Mouse (Mus musculus) lung, postnatal 0 days (tissue): ENCODE measurements around the gene Macf1. TPM values are rescaled to one million over a fixed set of nuclear protein-coding genes. Genes with fewer than 3 reads are reported as not detected.

Source experiments
- ATAC-seq: fragments of 200-750 bp; cut with Nextera tagmentation; 2 replicates; pipeline ENCODE4 v1.8.0; 2017; ENCODE audit warnings: moderate library complexity
- DNase-seq: peaks from one replicate; pipeline ENCODE4 v3.0.0-alpha.2; 2016; ENCODE audit warnings: low spot score
- H3K27ac ChIP-seq: fragments of 300-500 bp; sonication (generic); 2 replicates; pipeline ENCODE4 v1.5.1; 2014; ENCODE audit warnings: antibody characterized with exemption, mild to moderate bottlenecking, low read length, mixed read lengths
- H3K27me3 ChIP-seq: fragments of 300-500 bp; sonication (generic); replicated peaks from 2 replicates; pipeline ENCODE4 v1.6.1; 2014; ENCODE audit warnings: low read length, mixed read lengths; ENCODE audit not compliant: insufficient read depth
- H3K36me3 ChIP-seq: fragments of 300-500 bp; sonication (generic); 2 replicates; pipeline ENCODE4 v1.6.1; 2014; ENCODE audit warnings: low read length, mixed read lengths; ENCODE audit not compliant: insufficient read depth
- H3K4me1 ChIP-seq: fragments of 300-500 bp; sonication (generic); 2 replicates; pipeline ENCODE4 v1.6.1; 2014; ENCODE audit warnings: antibody characterized with exemption, low read depth, low read length, mixed read lengths; ENCODE audit not compliant: insufficient read depth
- H3K4me2 ChIP-seq: fragments of 300-500 bp; sonication (generic); replicated peaks from 2 replicates; pipeline ENCODE4 v1.6.1; 2014; ENCODE audit warnings: low read depth, mild to moderate bottlenecking, low read length, moderate library complexity, mixed read lengths
- H3K4me3 ChIP-seq: fragments of 300-500 bp; sonication (generic); 2 replicates; pipeline ENCODE4 v1.5.1; 2014; ENCODE audit warnings: low read depth, low read length
- H3K9ac ChIP-seq: fragments of 300-500 bp; sonication (generic); replicated peaks from 2 replicates; pipeline ENCODE4 v1.6.1; 2014; ENCODE audit warnings: low read depth, mild to moderate bottlenecking
- H3K9me3 ChIP-seq: fragments of 300-500 bp; sonication (generic); 2 replicates; pipeline ENCODE4 v1.6.1; 2016; ENCODE audit warnings: low read length, mixed read lengths
- CTCF ChIP-seq: IDR thresholded peaks from 2 replicates; pipeline ENCODE4 v1.5.1; 2016; ENCODE audit warnings: antibody characterized with exemption, mild to moderate bottlenecking
- EP300 ChIP-seq: IDR thresholded peaks from 2 replicates; pipeline ENCODE4 v1.6.1; 2016; ENCODE audit warnings: antibody characterized with exemption, mild to moderate bottlenecking, control low read depth
- WGBS: fragments of 180-500 bp; shearing (Covaris S2); extraction: QIAGEN DNeasy Blood & Tissue Kit; methylation state at CpG from one replicate; pipeline ENCODE4 v1.1.7; 2014; 5-methylcytosine and 5-hydroxymethylcytosine counted together
- polyA plus RNA-seq: library from polyadenylated mRNA; unstranded; fragments of >200 nt; fragmentation: Nextera tagmentation; extraction: Ambion mirVana; gene quantifications from 2 replicates; pipeline ENCODE4 v1.2.1, GENCODE M21; 2015

The Macf1 gene
- polyA plus RNA-seq, 1 experiment from 2014 or later: 181 TPM

GRCm38 (mm10) chr4:123397049-123397448 is 287.1 kb downstream of the Macf1 start:
- Histone ChIP-seq H3K9me3 (no peaks in the 10 kb centered on the region), H3K36me3 (peaks cover 59% of the 10 kb centered on the region), H3K4me1 (no peaks in the 10 kb centered on the region), H3K27ac (no peak overlapping the region), H3K9ac (no peak overlapping the region), H3K4me2 (no peak overlapping the region), H3K4me3 (no peak overlapping the region), H3K27me3 (no peaks in the 10 kb centered on the region)
- TF ChIP-seq CTCF: no peak
- no peak for TF ChIP-seq EP300
- DNase-seq: no peak
- ATAC-seq: no peak
- WGBS: 91% methylated on average over 8 of the region's 8 CpGs

GRCm38 (mm10) chr4:123395435-123396000 is 288.6 kb downstream of the Macf1 start:
- Histone ChIP-seq H3K9me3 (no peaks in the 10 kb centered on the region), H3K27ac (no peak overlapping the region), H3K4me3 (no peak overlapping the region), H3K36me3 (peaks cover 67% of the 10 kb centered on the region), H3K4me2 (no peak overlapping the region), H3K9ac (no peak overlapping the region), H3K27me3 (no peaks in the 10 kb centered on the region), H3K4me1 (no peaks in the 10 kb centered on the region)
- DNase-seq (no peak), ATAC-seq (no peak)
- WGBS: 96% methylated on average over 2 of the region's 2 CpGs
- peak; percentile 45 for TF ChIP-seq CTCF
- no peak for TF ChIP-seq EP300

- H3K27me3 ChIP-seq: no peaks in the 10 kb centered on the region
- DNase-seq (no peak), ATAC-seq (no peak)
- no peaks in the 10 kb centered on the region for H3K4me1 ChIP-seq
- TF ChIP-seq CTCF (no peak), EP300 (no peak)
- H3K4me2 ChIP-seq: no peak overlapping the region
- H3K36me3 ChIP-seq: peaks cover 73% of the 10 kb centered on the region
- no peak overlapping the region for H3K4me3 ChIP-seq
- H3K9ac ChIP-seq: no peak overlapping the region
- no peak overlapping the region for H3K27ac ChIP-seq
- WGBS: 95% methylated on average over 5 of the region's 5 CpGs
- no peaks in the 10 kb centered on the region for H3K9me3 ChIP-seq
These were observed 289.3 kb downstream of the Macf1 start for GRCm38 (mm10) chr4:123394878-123395277.

GRCm38 (mm10) chr4:123394269-123394668 is 289.9 kb downstream of the Macf1 start:
- WGBS: 92% methylated on average over 1 of the region's 1 CpGs

GRCm38 (mm10) chr4:123393004-123393403 is 291.2 kb downstream of the Macf1 start:
- Histone ChIP-seq H3K9me3 (no peaks in the 10 kb centered on the region), H3K36me3 (peaks cover 84% of the 10 kb centered on the region), H3K27me3 (no peaks in the 10 kb centered on the region), H3K9ac (no peak overlapping the region), H3K4me3 (no peak overlapping the region), H3K4me1 (no peaks in the 10 kb centered on the region), H3K4me2 (no peak overlapping the region), H3K27ac (no peak overlapping the region)
- 84% methylated on average over 3 of the region's 3 CpGs for WGBS
- DNase-seq (no peak), ATAC-seq (no peak)
- no peak for TF ChIP-seq EP300
- TF ChIP-seq CTCF: no peak

More at GRCm38 (mm10) chr4:123394269-123394668, 289.9 kb downstream of the Macf1 start:
- Histone ChIP-seq H3K4me1 (no peaks in the 10 kb centered on the region), H3K4me2 (no peak overlapping the region), H3K9ac (no peak overlapping the region), H3K4me3 (no peak overlapping the region), H3K27ac (no peak overlapping the region), H3K27me3 (no peaks in the 10 kb centered on the region), H3K36me3 (peaks cover 80% of the 10 kb centered on the region), H3K9me3 (no peaks in the 10 kb centered on the region)
- no peak for DNase-seq
- no peak for TF ChIP-seq EP300
- ATAC-seq: no peak

GRCm38 (mm10) chr4:123392187-123392586 is 292.0 kb downstream of the Macf1 start:
- 96% methylated on average over 1 of the region's 1 CpGs for WGBS
- DNase-seq (no peak), ATAC-seq (0 out of 2 replicates have a peak, but pooled peaks have one; percentile 37)
- no peaks in the 10 kb centered on the region for H3K27me3 ChIP-seq
- H3K9ac ChIP-seq: no peak overlapping the region
- H3K4me1 ChIP-seq: no peaks in the 10 kb centered on the region
- no peak overlapping the region for H3K4me2 ChIP-seq
- H3K9me3 ChIP-seq: no peaks in the 10 kb centered on the region
- H3K4me3 ChIP-seq: no peak overlapping the region
- TF ChIP-seq CTCF: peak; percentile 71
- TF ChIP-seq EP300: no peak
- peaks cover 85% of the 10 kb centered on the region for H3K36me3 ChIP-seq
- H3K27ac ChIP-seq: no peak overlapping the region

GRCm38 (mm10) chr4:123385028-123385427 is 299.1 kb downstream of the Macf1 start:
- Histone ChIP-seq H3K4me3 (no peak overlapping the region), H3K4me1 (no peaks in the 10 kb centered on the region), H3K36me3 (peaks cover 72% of the 10 kb centered on the region), H3K27me3 (no peaks in the 10 kb centered on the region), H3K27ac (no peak overlapping the region), H3K9ac (no peak overlapping the region), H3K4me2 (no peak overlapping the region), H3K9me3 (no peaks in the 10 kb centered on the region)
- DNase-seq (no peak), ATAC-seq (no peak)
- WGBS: 69% methylated on average over 1 of the region's 1 CpGs
- TF ChIP-seq CTCF (no peak), EP300 (no peak)
